Mouse (Mus musculus) erythroblast, embryonic 14.5 days (primary cell): ENCODE data around the gene Lrrc4.

ENCODE experiments used
- GATA1 ChIP-seq: IDR thresholded peaks from 2 replicates; pipeline ENCODE4 v1.6.1; 2012; ENCODE audit warnings: low read length, inconsistent platforms, mixed read lengths
- TAL1 ChIP-seq: IDR thresholded peaks from 3 replicates; pipeline ENCODE4 v1.6.1; 2012; ENCODE audit warnings: low read length, inconsistent platforms, mixed read lengths

DNA sequence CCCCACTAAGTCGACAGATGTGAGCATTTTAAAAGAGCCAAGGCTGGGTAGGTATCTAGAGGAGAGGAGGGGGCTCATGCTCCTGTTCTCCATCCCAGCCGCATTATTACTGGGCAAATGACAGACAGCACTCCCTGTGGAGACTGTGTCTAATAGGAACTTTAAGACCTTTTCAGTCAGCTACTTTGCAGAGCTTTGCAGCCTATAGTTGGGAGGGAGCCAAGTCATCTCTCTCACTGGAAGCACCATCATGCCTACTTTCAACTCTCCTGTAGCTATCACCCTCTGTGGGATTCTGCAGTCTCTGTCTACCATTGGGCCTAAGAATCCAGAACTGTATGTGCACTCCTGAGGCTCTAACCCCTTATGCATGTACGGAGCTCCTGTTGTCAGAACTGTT is 5.7 kb downstream of the Lrrc4 start:
- TF ChIP-seq GATA1 (no peak), TAL1 (no peak)
